In genomic region chr19:57498884-57499410, GRCm38 (mm10) we compare ENCODE assay signal across 20 mouse cellular contexts. TPM values are rescaled to one million over a fixed set of nuclear protein-coding genes. Genes with fewer than 3 reads are reported as not detected.
DNase-seq lines count a peak whose midpoint lies in the region; ATAC-seq and TF ChIP-seq lines count a peak whose summit lies in the region.
"Had no signal": no experiment of that assay in that cellular context is flagged by ENCODE, and none has a peak within 500 bp of the region (broad histone marks: within the 10 kb centered on the region; RNA-seq: fewer than 3 reads in every experiment).

No protein-coding gene starts in this region.

- H3K27ac ChIP-seq in lung, embryonic 14.5 days (ENCODE audit: low read depth), result no peak overlapping the region
- peak overlapping the region; percentile 0; the same call in 1 of the 2 replicates for H3K27ac ChIP-seq in embryonic facial prominence, embryonic 11.5 days (replicated peaks; ENCODE audit: low read depth, low read length)
- peak overlapping the region; percentile 76 for H3K27ac ChIP-seq in limb, embryonic 15.5 days
- H3K27ac ChIP-seq: heart, adult 2 months; left cerebral cortex, adult 2 months had no signal

- H3K9me3 ChIP-seq in lung, embryonic 14.5 days (ENCODE audit: low read depth, low read length), result no peaks in the 10 kb centered on the region
- no peaks in the 10 kb centered on the region for H3K9me3 ChIP-seq in embryonic facial prominence, embryonic 11.5 days (replicated peaks; ENCODE audit: control insufficient read depth, low read length)
- no peaks in the 10 kb centered on the region for H3K9me3 ChIP-seq in limb, embryonic 15.5 days
- H3K9me3 ChIP-seq: megakaryocyte, embryonic 14.5 days had no signal

- H3K4me1 ChIP-seq in lung, embryonic 14.5 days (ENCODE audit: insufficient read depth), result peaks cover 9% of the 10 kb centered on the region; the same call in 1 of the 2 replicates
- H3K4me1 ChIP-seq in lung, adult 2 months (ENCODE audit: control insufficient read depth, insufficient read depth, low read length), result no peaks in the 10 kb centered on the region
- H3K4me1 ChIP-seq in embryonic facial prominence, embryonic 11.5 days (ENCODE audit: control insufficient read depth, insufficient read depth, low read length), result no peaks in the 10 kb centered on the region
- H3K4me1 ChIP-seq in limb, embryonic 15.5 days, result peaks cover 21% of the 10 kb centered on the region
- H3K4me1 ChIP-seq: megakaryocyte, embryonic 14.5 days had no signal

- no peak overlapping the region for H3K9ac ChIP-seq in lung, embryonic 14.5 days
- H3K9ac ChIP-seq in embryonic facial prominence, embryonic 11.5 days (replicated peaks; ENCODE audit: low read length), result no peak overlapping the region
- H3K9ac ChIP-seq in limb, embryonic 15.5 days, result no peak overlapping the region

- no peak for TF ChIP-seq POLR2A in lung, adult 2 months (IDR thresholded peaks at IDR 0.05; ENCODE audit: borderline replicate concordance, extremely low read depth, low read depth, low read length)

- DNase-seq in lung, embryonic 14.5 days, result peak; percentile 27
- no peak for DNase-seq in lung, adult 2 months
- DNase-seq in embryonic facial prominence, embryonic 11.5 days (ENCODE audit: low spot score), result peak; percentile 93
- peak; percentile 81 for DNase-seq in forelimb bud, embryonic 11.5 days (ENCODE audit: low read depth, low spot score)
- DNase-seq in heart, postnatal 14 days, result no peak
- DNase-seq: adrenal gland, adult 2 months; cerebellum, adult 2 months; gastrocnemius, postnatal 14 days; heart, adult 2 months; kidney, postnatal 4 days; layer of hippocampus, adult 9-11 months; liver; right cerebral cortex, postnatal 14 days; spleen, adult 18-20 months; thymus, postnatal 36 days had no signal

- no peak overlapping the region for H3K4me2 ChIP-seq in lung, embryonic 14.5 days
- H3K4me2 ChIP-seq in embryonic facial prominence, embryonic 11.5 days (ENCODE audit: low read depth, low read length), result no peak overlapping the region
- H3K4me2 ChIP-seq in limb, embryonic 15.5 days, result 0 out of 2 replicates have a peak overlapping the region, but pooled peaks have one; percentile 2

- H3K36me3 ChIP-seq in lung, embryonic 14.5 days (ENCODE audit: insufficient read depth), result no peaks in the 10 kb centered on the region
- no peaks in the 10 kb centered on the region for H3K36me3 ChIP-seq in embryonic facial prominence, embryonic 11.5 days (replicated peaks; ENCODE audit: control insufficient read depth, insufficient read depth, low read depth, low read length)
- no peaks in the 10 kb centered on the region for H3K36me3 ChIP-seq in limb, embryonic 15.5 days

- no peaks in the 10 kb centered on the region for H3K27me3 ChIP-seq in lung, embryonic 14.5 days (ENCODE audit: insufficient read depth, low read length)
- H3K27me3 ChIP-seq in embryonic facial prominence, embryonic 11.5 days (ENCODE audit: control insufficient read depth, insufficient read depth, low read length), result no peaks in the 10 kb centered on the region
- H3K27me3 ChIP-seq in limb, embryonic 15.5 days, result no peaks in the 10 kb centered on the region
- H3K27me3 ChIP-seq: megakaryocyte, embryonic 14.5 days had no signal

- no peak for ATAC-seq in lung, embryonic 14.5 days (ENCODE audit: insufficient read depth)
- peak; percentile 74 for ATAC-seq in embryonic facial prominence, embryonic 11.5 days (replicated peaks; ENCODE audit: insufficient number of reproducible peaks, low FRiP score, low TSS enrichment, low read depth)
- ATAC-seq in limb, embryonic 15.5 days (ENCODE audit: insufficient number of reproducible peaks, low FRiP score, low TSS enrichment, low read depth), result no peak; the same call in 1 of the 2 replicates
- ATAC-seq in inflammation-experienced regulatory T-cells, adult 6 months, result no peak
- ATAC-seq: intestine, embryonic 16.5 days had no signal

- no peak for TF ChIP-seq CTCF in lung, embryonic 14.5 days (IDR thresholded peaks at IDR 0.05; ENCODE audit: low read depth)
- TF ChIP-seq CTCF in lung, adult 2 months (IDR thresholded peaks at IDR 0.05; ENCODE audit: insufficient read depth, low read length), result no peak

- H3K4me3 ChIP-seq in lung, embryonic 14.5 days (ENCODE audit: low read depth, low read length), result no peak overlapping the region
- H3K4me3 ChIP-seq in lung, adult 2 months (replicated peaks; ENCODE audit: extremely low read depth, low read depth, low read length), result no peak overlapping the region
- H3K4me3 ChIP-seq in embryonic facial prominence, embryonic 11.5 days (ENCODE audit: low read depth, low read length), result no peak overlapping the region
- no peak overlapping the region for H3K4me3 ChIP-seq in limb, embryonic 15.5 days
- H3K4me3 ChIP-seq: heart, adult 2 months; left cerebral cortex, adult 2 months; megakaryocyte, embryonic 14.5 days had no signal

- intact Hi-C loops in heart, postnatal 14 days (cut with DNase I), result no loop called here

- 42% methylated on average over 6 of the region's 6 CpGs for WGBS in lung, embryonic 14.5 days
- 66% methylated on average over 6 of the region's 6 CpGs for WGBS in lung, adult 2 months
- WGBS in embryonic facial prominence, embryonic 11.5 days, result 41% methylated on average over 6 of the region's 6 CpGs
- 19% methylated on average over 6 of the region's 6 CpGs for WGBS in limb, embryonic 15.5 days

RNA-seq across cellular contexts. Expression of gene Trub1, which starts 46.2 kb away (rescaled TPM):
- 29.2 and 29.6 TPM in 2 replicates for polyA plus RNA-seq in lung, embryonic 14.5 days (2014; fragmentation: Nextera tagmentation; extraction: Ambion mirVana)
- 2.8 and 3.4 TPM in 2 replicates for polyA plus RNA-seq in lung, adult 2 months (2012; rRNA removed)
- polyA plus RNA-seq in embryonic facial prominence, embryonic 11.5 days (2014; fragmentation: Nextera tagmentation; extraction: Ambion mirVana), result 21.0 and 24.2 TPM in 2 replicates
- 24.0 and 24.7 TPM in 2 replicates for polyA plus RNA-seq in limb, embryonic 15.5 days (2015; fragmentation: Nextera tagmentation; extraction: Ambion mirVana)
- 1 to 10 TPM; 5.7 to 6.1 TPM for total RNA-seq in heart, postnatal 14 days (2021)
- 10 to 100 TPM in 2 of 3 experiments, 1 to 10 TPM in 1; 5.2 to 13.7 (median 10.6) TPM for polyA plus RNA-seq in inflammation-experienced regulatory T-cells, adult 6 months (2017; shearing (Covaris generic))

Comparison
In these comparisons a context has a peak if more than half of its experiments do, and no peak if none do; other contexts are left out.
1. DNase-seq: peak in lung, embryonic 14.5 days (single experiment), embryonic facial prominence, embryonic 11.5 days (single experiment) and forelimb bud, embryonic 11.5 days (single experiment); none in lung, adult 2 months (single experiment) and heart, postnatal 14 days (0 of 2).